8 mouse cellular contexts compared by ENCODE assay signal in genomic region chr7:144470545-144471059, GRCm38 (mm10). TPM values are rescaled to one million over a fixed set of nuclear protein-coding genes. Genes with fewer than 3 reads are reported as not detected.
A peak's percentile ranks its signal among the peaks of the same experiment; 100 is the strongest.
DNase-seq lines count a peak whose midpoint lies in the region; ATAC-seq lines count a peak whose summit lies in the region.

Gene Cttn (minus strand): TSS chr7:144471009.

- peak within 1 kb of the TSS; percentile 95 for H3K9ac ChIP-seq in hindbrain, embryonic 14.5 days

- H3K36me3 ChIP-seq in hindbrain, embryonic 14.5 days (replicated peaks; ENCODE audit: control insufficient read depth, insufficient read depth) = peaks cover 5% of the 10 kb centered on the region

- H3K9me3 ChIP-seq in hindbrain, embryonic 14.5 days (ENCODE audit: control insufficient read depth, low read length) = no peaks in the 10 kb centered on the region

- peak within 1 kb of the TSS; percentile 87 for H3K4me3 ChIP-seq in hindbrain, embryonic 14.5 days (replicated peaks; ENCODE audit: low read length)

- peaks cover 18% of the 10 kb centered on the region for H3K4me1 ChIP-seq in hindbrain, embryonic 14.5 days (replicated peaks; ENCODE audit: control insufficient read depth, insufficient read depth, low read length)

- no peaks in the 10 kb centered on the region for H3K27me3 ChIP-seq in hindbrain, embryonic 14.5 days (ENCODE audit: control insufficient read depth, insufficient read depth, low read length)

- peak within 1 kb of the TSS; percentile 76 for H3K27ac ChIP-seq in hindbrain, embryonic 14.5 days

- H3K4me2 ChIP-seq in hindbrain, embryonic 14.5 days (replicated peaks) = peak within 1 kb of the TSS; percentile 77

- peak; percentile 63 for ATAC-seq in common myeloid progenitor, adult 5-6 weeks (replicated peaks; ENCODE audit: low read depth, poor library complexity, severe bottlenecking)
- ATAC-seq in hindbrain, embryonic 14.5 days (ENCODE audit: low FRiP score) = peak; percentile 97

- peak; percentile 64 for DNase-seq in WW6 (ENCODE audit: low read depth, low spot score)
- DNase-seq in gastrocnemius, adult 18-20 months (ENCODE audit: low spot score) = peak; percentile 89
- peak; percentile 90 for DNase-seq in hindbrain, embryonic 14.5 days (ENCODE audit: low spot score)
- peak; percentile 77 to 85 for DNase-seq in layer of hippocampus, postnatal 25 days (ENCODE audit: extremely low spot score in 1 of 2, low spot score in 1 of 2)
- DNase-seq in lung, postnatal 10 days = peak; percentile 96
- DNase-seq in retina, postnatal 1 day = peak; percentile 94
- DNase-seq in urinary bladder, adult 18-20 months (ENCODE audit: low spot score in 2 of 2) = peak; percentile 84 to 88

- 1% methylated on average over 30 of the region's 30 CpGs for WGBS in hindbrain, embryonic 14.5 days

RNA-seq across cellular contexts. Expression of gene Cttn, which starts in this region (rescaled TPM):
- 41.2 and 46.7 TPM in 2 replicates for total RNA-seq in common myeloid progenitor, adult 5-6 weeks (2017)
- total RNA-seq in gastrocnemius, adult 18-20 months (2021) = 10 to 100 TPM; 17.9 to 21.6 TPM
- 165 and 174 TPM in 2 replicates for polyA plus RNA-seq in hindbrain, embryonic 14.5 days (2014; fragmentation: Nextera tagmentation; extraction: Ambion mirVana)
- total RNA-seq in layer of hippocampus, postnatal 25 days (2021) = 100 to 1,000 TPM; 173 to 198 TPM

Comparison
In these comparisons a context has a peak if more than half of its experiments do, and no peak if none do; other contexts are left out.
1. Peak in every context shown above with its lines: DNase-seq, ATAC-seq, H3K4me3 ChIP-seq and H3K27ac ChIP-seq.